Mouse (Mus musculus) MEL (cell line): ENCODE measurements at regions not wholly inside any gene's neighbourhood (a gene's known extent, or its start where the extent isn't known, plus 50 kb on each side); places are given as distances from the start of the nearest gene placed in this dataset.

Experiments used
- DNase-seq: peaks from one replicate; pipeline ENCODE4 v3.0.0; 2011; ENCODE audit warnings: low read depth, low spot score
- H3K27ac ChIP-seq: 2 replicates; pipeline ENCODE4 v1.5.1; 2012; ENCODE audit warnings: low read depth, mild to moderate bottlenecking, control low read depth, low read length, moderate library complexity; ENCODE audit not compliant: control insufficient read depth
- H3K27me3 ChIP-seq, 2 experiments: fragments of 150-350 bp in 1 of 2; sonication (generic) in 1 of 2; 2 replicates each; pipeline ENCODE4 v1.6.1; 2012; ENCODE audit warnings: low read length in 2 of 2, mild to moderate bottlenecking in 2 of 2, improper control_type of control experiment in 1 of 2, moderate library complexity in 1 of 2; ENCODE audit not compliant: insufficient read depth in 2 of 2, control insufficient read depth in 1 of 2
- H3K36me3 ChIP-seq, 2 experiments: 2 replicates each; pipeline ENCODE4 v1.6.1; 2012 to 2014; ENCODE audit warnings: low read length in 2 of 2, improper control_type of control experiment in 1 of 2, inconsistent platforms in 1 of 2, mild to moderate bottlenecking in 1 of 2; ENCODE audit not compliant: insufficient read depth in 2 of 2, control insufficient read depth in 1 of 2
- H3K4me1 ChIP-seq, 2 experiments: fragments of 150-350 bp in 1 of 2; sonication (generic) in 1 of 2; 2 replicates each; pipeline ENCODE4 v1.6.1; 2012; ENCODE audit warnings: low read length in 2 of 2, improper control_type of control experiment in 1 of 2, mild to moderate bottlenecking in 1 of 2; ENCODE audit not compliant: insufficient read depth in 2 of 2, control insufficient read depth in 1 of 2
- H3K4me3 ChIP-seq, 2 experiments: fragments of 150-350 bp in 1 of 2; sonication (generic) in 1 of 2; 2 replicates each; pipeline ENCODE4 v1.5.1; 2012; ENCODE audit warnings: low read depth in 2 of 2, low read length in 2 of 2, mild to moderate bottlenecking in 2 of 2, moderate library complexity in 2 of 2, control low read depth in 1 of 2, improper control_type of control experiment in 1 of 2; ENCODE audit not compliant: control insufficient read depth in 1 of 2, insufficient read depth in 1 of 2
- H3K79me2 ChIP-seq: 2 replicates; pipeline ENCODE4 v1.6.1; 2012; ENCODE audit warnings: mild to moderate bottlenecking, low read length, moderate library complexity; ENCODE audit not compliant: control insufficient read depth, poor library complexity, insufficient read depth
- H3K9ac ChIP-seq: 2 replicates; pipeline ENCODE4 v1.6.1; 2012; ENCODE audit warnings: low read depth, mild to moderate bottlenecking, control low read depth, low read length, moderate library complexity; ENCODE audit not compliant: control insufficient read depth, poor library complexity, severe bottlenecking
- H3K9me3 ChIP-seq: fragments of 150-350 bp; sonication (generic); replicated peaks from 2 replicates; pipeline ENCODE4 v1.6.1; 2012; ENCODE audit warnings: mild to moderate bottlenecking, low read length, improper control_type of control experiment, moderate library complexity; ENCODE audit not compliant: insufficient read depth
- EP300 ChIP-seq, 2 experiments: IDR thresholded peaks; 2 replicates each; pipeline ENCODE4 v1.6.1; 2011; ENCODE audit warnings: improper control_type of control experiment in 2 of 2, low read length in 2 of 2, low read depth in 1 of 2, mild to moderate bottlenecking in 1 of 2
- HCFC1 ChIP-seq: IDR thresholded peaks from 2 replicates; pipeline ENCODE4 v1.6.1; 2012; ENCODE audit warnings: low read depth, mild to moderate bottlenecking, inconsistent platforms, low read length, improper control_type of control experiment, moderate library complexity
- JUND ChIP-seq: IDR thresholded peaks from 2 replicates; pipeline ENCODE4 v1.6.1; 2011; ENCODE audit warnings: low read depth, mild to moderate bottlenecking, improper control_type of control experiment, low read length
- KAT2A ChIP-seq: conservative IDR thresholded peaks from 2 replicates; pipeline ENCODE4 v1.6.1; 2012; ENCODE audit warnings: low read depth, low read length, improper control_type of control experiment, inconsistent platforms
- MYC ChIP-seq: IDR thresholded peaks from 2 replicates; pipeline ENCODE4 v1.6.1; 2011; ENCODE audit warnings: low read depth, mild to moderate bottlenecking, low read length, improper control_type of control experiment, moderate library complexity
- POLR2A ChIP-seq, 2 experiments: IDR thresholded peaks; 2 replicates each; pipeline ENCODE4 v1.6.1; 2011 to 2012; ENCODE audit warnings: low read length in 2 of 2, mild to moderate bottlenecking in 2 of 2, control low read depth in 1 of 2, improper control_type of control experiment in 1 of 2, low read depth in 1 of 2, moderate library complexity in 1 of 2; ENCODE audit not compliant: control insufficient read depth in 1 of 2, insufficient read depth in 1 of 2, poor library complexity in 1 of 2
- POLR2AphosphoS2 ChIP-seq: IDR thresholded peaks from 2 replicates; pipeline ENCODE4 v1.6.1; 2011; ENCODE audit warnings: low read length, improper control_type of control experiment
- RAD21 ChIP-seq: IDR thresholded peaks from 2 replicates; pipeline ENCODE4 v1.6.1; 2011; ENCODE audit warnings: mild to moderate bottlenecking, low read depth, low read length, improper control_type of control experiment
- SIN3A ChIP-seq: IDR thresholded peaks from 2 replicates; pipeline ENCODE4 v1.6.1; 2012; ENCODE audit warnings: low read length, improper control_type of control experiment, inconsistent platforms
- SMC3 ChIP-seq: IDR thresholded peaks from 2 replicates; pipeline ENCODE4 v1.6.1; 2011; ENCODE audit warnings: low read depth, low read length, improper control_type of control experiment
- TCF12 ChIP-seq: IDR thresholded peaks from 2 replicates; pipeline ENCODE4 v1.6.1; 2014; ENCODE audit warnings: low read depth, mild to moderate bottlenecking, inconsistent platforms, low read length, improper control_type of control experiment, moderate library complexity
- UBTF ChIP-seq: IDR thresholded peaks from 2 replicates; pipeline ENCODE4 v1.6.1; 2012; ENCODE audit warnings: low read depth, mild to moderate bottlenecking, inconsistent platforms, low read length, improper control_type of control experiment, moderate library complexity, borderline replicate concordance; ENCODE audit not compliant: insufficient read depth
- USF2 ChIP-seq, 2 experiments: IDR thresholded peaks; 2 replicates each; pipeline ENCODE4 v1.6.1; 2011 to 2012; ENCODE audit warnings: improper control_type of control experiment in 2 of 2, low read length in 2 of 2, borderline replicate concordance in 1 of 2, inconsistent platforms in 1 of 2, low read depth in 1 of 2, mild to moderate bottlenecking in 1 of 2; ENCODE audit not compliant: insufficient read depth in 1 of 2

DNA sequence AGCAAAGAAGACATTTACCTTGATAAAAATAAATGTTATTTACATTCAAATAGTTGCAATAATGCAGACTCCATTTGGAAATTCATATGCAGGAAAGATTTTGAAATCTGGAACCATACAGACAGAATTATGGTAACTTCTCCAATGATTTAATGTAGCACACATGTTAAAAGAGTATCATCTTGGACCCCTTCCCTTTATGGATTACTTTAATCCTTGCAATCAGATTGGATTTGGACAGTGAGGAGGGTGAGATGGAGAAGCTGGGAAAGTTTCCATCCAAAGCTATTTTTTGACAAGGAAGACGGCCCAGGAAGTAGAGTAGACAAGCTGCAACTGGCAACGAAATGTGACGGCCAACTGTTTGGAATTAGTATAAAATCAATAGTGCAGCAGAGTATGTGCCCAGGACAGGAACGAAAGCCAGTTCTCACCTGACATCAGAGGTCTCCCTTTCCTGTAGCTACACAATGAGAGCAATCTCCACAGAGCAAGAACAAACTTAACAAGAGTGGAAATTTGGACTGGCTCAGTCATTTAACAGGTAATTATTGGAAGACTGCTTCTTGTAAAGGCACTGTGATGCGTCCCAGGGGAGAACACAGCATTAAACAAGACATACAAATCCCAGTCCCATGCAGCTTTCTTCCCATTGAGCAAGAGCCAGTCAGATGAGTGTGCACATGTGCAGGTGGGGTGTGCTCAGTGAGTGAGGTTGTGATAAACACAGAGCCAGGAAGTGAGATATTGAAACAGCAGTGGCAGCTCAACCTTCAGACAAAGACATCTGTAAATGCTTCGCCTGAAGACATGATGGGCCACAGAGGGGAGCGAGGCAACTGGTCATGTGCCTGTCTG lies 68.3 kb downstream of the Kbtbd8 start:
- Histone ChIP-seq H3K9ac (no peak overlapping the region), H3K9me3 (no peaks in the 10 kb centered on the region), H3K36me3 (no peaks in the 10 kb centered on the region), H3K4me3 (no peak overlapping the region), H3K79me2 (no peaks in the 10 kb centered on the region), H3K4me1 (no peaks in the 10 kb centered on the region), H3K27ac (no peak overlapping the region), H3K27me3 (no peaks in the 10 kb centered on the region)
- TF ChIP-seq MYC (no peak), UBTF (no peak), RAD21 (no peak), HCFC1 (no peak)
- DNase-seq = no peak

GRCm38 (mm10) chr6:95196631-95197030 lies 79.6 kb downstream of the Kbtbd8 start:
- no peak overlapping the region for H3K4me3 ChIP-seq
- peaks cover 0 to 1% of the 10 kb centered on the region in 2 experiments; a peak in 1 of 4 replicates for H3K27me3 ChIP-seq
- H3K9ac ChIP-seq = no peak overlapping the region
- H3K79me2 ChIP-seq = no peaks in the 10 kb centered on the region
- TF ChIP-seq KAT2A = no peak
- TF ChIP-seq EP300 (IDR thresholded peaks at IDR 0.05; ENCODE audit: low read depth in 1 of 2, low read length in 2 of 2) = no peak
- TF ChIP-seq POLR2AphosphoS2 = no peak
- no peak for TF ChIP-seq TCF12
- no peak for TF ChIP-seq USF2 (IDR thresholded peaks at IDR 0.05; ENCODE audit: borderline replicate concordance in 1 of 2, insufficient read depth in 1 of 2, low read depth in 1 of 2, low read length in 2 of 2)
- no peak for TF ChIP-seq JUND
- no peak for TF ChIP-seq SMC3
- no peak for TF ChIP-seq SIN3A
- H3K36me3 ChIP-seq = no peaks in the 10 kb centered on the region
- H3K4me1 ChIP-seq = no peaks in the 10 kb centered on the region
- no peaks in the 10 kb centered on the region for H3K9me3 ChIP-seq
- H3K27ac ChIP-seq = no peak overlapping the region
- DNase-seq = no peak

DNA sequence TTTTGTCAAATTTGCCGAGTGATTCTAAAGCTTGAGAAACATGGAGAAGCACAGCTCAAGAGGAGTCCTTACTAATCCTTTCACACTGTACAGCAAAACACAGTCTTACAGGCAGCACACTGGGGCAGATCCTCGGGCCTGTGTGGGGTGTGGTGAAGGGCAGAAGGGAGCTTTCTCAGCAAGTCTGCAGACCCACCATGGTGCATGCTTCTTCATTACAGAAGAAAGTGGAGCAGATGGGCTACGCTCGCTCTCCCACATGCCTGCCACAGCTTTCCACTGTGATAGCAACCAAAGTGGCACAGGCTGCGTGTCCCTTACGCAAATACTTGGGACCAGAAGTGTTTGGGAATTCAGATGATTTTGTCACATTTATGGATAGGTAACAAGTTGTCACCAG lies 81.6 kb downstream of the Kbtbd8 start:
- H3K36me3 ChIP-seq = no peaks in the 10 kb centered on the region
- no peaks in the 10 kb centered on the region for H3K9me3 ChIP-seq
- TF ChIP-seq POLR2A (IDR thresholded peaks at IDR 0.05; ENCODE audit: control insufficient read depth in 1 of 2, insufficient read depth in 1 of 2, low read depth in 1 of 2, low read length in 2 of 2, poor library complexity in 1 of 2) = no peak
- no peak for DNase-seq
- no peak overlapping the region for H3K4me3 ChIP-seq
- H3K9ac ChIP-seq = no peak overlapping the region
- no peaks in the 10 kb centered on the region for H3K79me2 ChIP-seq
- H3K27ac ChIP-seq = no peak overlapping the region
- H3K4me1 ChIP-seq = no peaks in the 10 kb centered on the region
- H3K27me3 ChIP-seq = peaks cover 0 to 1% of the 10 kb centered on the region in 2 experiments; a peak in 2 of 4 replicates
